Mouse (Mus musculus) thymus, adult 2 months (tissue): ENCODE data around the gene Cdh22. TPM values are rescaled to one million over a fixed set of nuclear protein-coding genes. Genes with fewer than 3 reads are reported as not detected.

ENCODE experiments used
- DNase-seq: peaks from one replicate; pipeline ENCODE4 v3.0.0; 2021
- H3K27ac ChIP-seq: fragments of 200-500 bp; 2 replicates; pipeline ENCODE4 v1.5.1; 2012; ENCODE audit warnings: low read length, control low read depth; ENCODE audit not compliant: control insufficient read depth, insufficient read depth
- H3K27me3 ChIP-seq: fragments of 200-500 bp; 2 replicates; pipeline ENCODE4 v1.6.1; 2012; ENCODE audit warnings: mild to moderate bottlenecking, low read length, moderate library complexity, mixed read lengths; ENCODE audit not compliant: control insufficient read depth, insufficient read depth
- H3K36me3 ChIP-seq: fragments of 200-500 bp; 2 replicates; pipeline ENCODE4 v1.6.1; 2012; ENCODE audit warnings: mild to moderate bottlenecking, low read length, moderate library complexity; ENCODE audit not compliant: control insufficient read depth, insufficient read depth
- H3K4me1 ChIP-seq: fragments of 200-500 bp; replicated peaks from 2 replicates; pipeline ENCODE4 v1.6.1; 2012; ENCODE audit warnings: low read length; ENCODE audit not compliant: control insufficient read depth, insufficient read depth
- H3K4me3 ChIP-seq: fragments of 200-500 bp; 2 replicates; pipeline ENCODE4 v1.5.1; 2012; ENCODE audit warnings: mild to moderate bottlenecking, low read length, control low read depth, moderate library complexity; ENCODE audit not compliant: control insufficient read depth, insufficient read depth
- CTCF ChIP-seq: fragments of 200-500 bp; IDR thresholded peaks from 2 replicates; pipeline ENCODE4 v1.5.1; 2012; ENCODE audit warnings: mild to moderate bottlenecking, control low read depth, low read length, moderate library complexity, borderline replicate concordance; ENCODE audit not compliant: control insufficient read depth, poor library complexity, insufficient read depth; ENCODE audit errors: extremely low read depth
- POLR2A ChIP-seq: fragments of 200-500 bp; IDR thresholded peaks from 2 replicates; pipeline ENCODE4 v1.6.1; 2012; ENCODE audit warnings: mild to moderate bottlenecking, low read length, control low read depth, moderate library complexity; ENCODE audit not compliant: control insufficient read depth, poor library complexity, insufficient read depth; ENCODE audit errors: extremely low read depth
- WGBS: fragments of 180-500 bp; shearing (Covaris S2); methylation state at CpG from one replicate; pipeline ENCODE4 v1.1.7; 2018; 5-methylcytosine and 5-hydroxymethylcytosine counted together
- polyA plus RNA-seq: library from polyadenylated mRNA; depleted of rRNA; stranded (reverse); fragments of >200 nt; gene quantifications from 2 replicates; pipeline ENCODE4 v1.2.3, GENCODE M21; 2012; rRNA removed

The Cdh22 gene
- polyA plus RNA-seq, 1 experiment, result 1.2 TPM

- 72% methylated on average over 16 of the region's 16 CpGs for whole genome bisulfite sequencing
- Histone ChIP-seq H3K27ac (no peak overlapping the region), H3K4me3 (no peak overlapping the region), H3K36me3 (no peaks in the 10 kb centered on the region), H3K27me3 (no peaks in the 10 kb centered on the region; the same call in none of the 2 replicates), H3K4me1 (no peaks in the 10 kb centered on the region)
- DNase-seq, result no peak
- no peak for TF ChIP-seq CTCF
- TF ChIP-seq POLR2A, result no peak
Measured at GRCm38 (mm10) chr2:165061638-165062433, 172.8 kb downstream of the Cdh22 start.

Other genes starting within 250 kb of the Cdh22 start
- 72.3 and 73.7 TPM in 2 replicates for gene Ncoa5, start 200.0 kb downstream of the Cdh22 start, polyA plus RNA-seq
- 44.5 and 52.1 TPM in 2 replicates for gene Cd40, start 179.2 kb downstream of the Cdh22 start, polyA plus RNA-seq
- not detected in 2 replicates for gene 1700025C18Rik, start 144.1 kb downstream of the Cdh22 start, polyA plus RNA-seq
- 78.7 and 82.3 TPM in 2 replicates for gene Slc35c2, start 53.0 kb upstream of the Cdh22 start, polyA plus RNA-seq
- gene Elmo2, start 91.6 kb upstream of the Cdh22 start, polyA plus RNA-seq, result 95.0 and 106 TPM in 2 replicates
- gene Zfp663, start 133.9 kb upstream of the Cdh22 start, polyA plus RNA-seq, result not detected in 2 replicates
- gene Zfp334, start 153.4 kb upstream of the Cdh22 start, polyA plus RNA-seq, result 0.23 and 0.31 TPM in 2 replicates
- gene Ocstamp, start 165.6 kb upstream of the Cdh22 start, polyA plus RNA-seq, result 0.37 and 0.44 TPM in 2 replicates
- gene Slc13a3, start 238.4 kb upstream of the Cdh22 start, polyA plus RNA-seq, result 2.1 and 2.2 TPM in 2 replicates